Mouse (Mus musculus) stomach, embryonic 14.5 days (tissue): ENCODE results near the gene Rae1. TPM values are rescaled to one million over a fixed set of nuclear protein-coding genes. Genes with fewer than 3 reads are reported as not detected.

Source experiments
- ATAC-seq: fragments of 200-750 bp; cut with Nextera tagmentation; 2 replicates; pipeline ENCODE4 v1.8.0; 2017; ENCODE audit warnings: low read depth, moderate TSS enrichment; ENCODE audit not compliant: insufficient number of reproducible peaks, insufficient read depth, low FRiP score
- H3K27ac ChIP-seq: fragments of 300-500 bp; sonication (generic); 2 replicates; pipeline ENCODE4 v1.5.1; 2014; ENCODE audit warnings: mild to moderate bottlenecking, low read length, moderate library complexity, mixed read lengths
- H3K27me3 ChIP-seq: fragments of 300-500 bp; sonication (generic); 2 replicates; pipeline ENCODE4 v1.6.1; 2014; ENCODE audit warnings: low read length, control low read depth, mixed read lengths; ENCODE audit not compliant: control insufficient read depth, insufficient read depth
- H3K36me3 ChIP-seq: fragments of 300-500 bp; sonication (generic); 2 replicates; pipeline ENCODE4 v1.6.1; 2014; ENCODE audit warnings: mild to moderate bottlenecking, control low read depth, low read length, moderate library complexity, mixed read lengths; ENCODE audit not compliant: control insufficient read depth, insufficient read depth
- H3K4me1 ChIP-seq: fragments of 300-500 bp; sonication (generic); 2 replicates; pipeline ENCODE4 v1.6.1; 2014; ENCODE audit warnings: low read length, control low read depth, mixed read lengths; ENCODE audit not compliant: control insufficient read depth, insufficient read depth
- H3K4me2 ChIP-seq: fragments of 300-500 bp; sonication (generic); replicated peaks from 2 replicates; pipeline ENCODE4 v1.6.1; 2014; ENCODE audit warnings: low read depth, low read length, control low read depth
- H3K4me3 ChIP-seq: fragments of 300-500 bp; sonication (generic); 2 replicates; pipeline ENCODE4 v1.5.1; 2014; ENCODE audit warnings: low read depth, low read length, control low read depth
- H3K9ac ChIP-seq: fragments of 300-500 bp; sonication (generic); replicated peaks from 2 replicates; pipeline ENCODE4 v1.6.1; 2014; ENCODE audit warnings: low read depth, mild to moderate bottlenecking, control low read depth, low read length, moderate library complexity, mixed read lengths
- H3K9me3 ChIP-seq: fragments of 300-500 bp; sonication (generic); 2 replicates; pipeline ENCODE4 v1.6.1; 2016; ENCODE audit warnings: low read depth, low read length, control low read depth; ENCODE audit not compliant: control insufficient read depth
- WGBS: fragments of 180-500 bp; shearing (Covaris S2); extraction: QIAGEN DNeasy Blood & Tissue Kit; methylation state at CpG from one replicate; pipeline ENCODE4 v1.1.7; 2014; 5-methylcytosine and 5-hydroxymethylcytosine counted together
- polyA plus RNA-seq: library from polyadenylated mRNA; unstranded; fragments of >200 nt; fragmentation: Nextera tagmentation; extraction: Ambion mirVana; gene quantifications from 2 replicates; pipeline ENCODE4 v1.2.1, GENCODE M21; 2014

Gene Rae1
- polyA plus RNA-seq, 1 experiment from 2014 or later: 146 TPM

GRCm38 (mm10) chr2:173035653-173036052, 35.7 kb downstream of the Rae1 start:
- Histone ChIP-seq H3K4me2 (no peak overlapping the region), H3K27me3 (no peaks in the 10 kb centered on the region), H3K4me3 (no peak overlapping the region), H3K4me1 (no peaks in the 10 kb centered on the region), H3K36me3 (peaks cover 16% of the 10 kb centered on the region), H3K27ac (no peak overlapping the region), H3K9ac (no peak overlapping the region), H3K9me3 (no peaks in the 10 kb centered on the region)
- ATAC-seq: no peak
- WGBS: 92% methylated on average over 5 of the region's 5 CpGs

- H3K4me3 ChIP-seq: no peak overlapping the region
- H3K4me2 ChIP-seq: no peak overlapping the region
- no peaks in the 10 kb centered on the region for H3K4me1 ChIP-seq
- H3K27me3 ChIP-seq: no peaks in the 10 kb centered on the region
- H3K36me3 ChIP-seq: peaks cover 16% of the 10 kb centered on the region
- H3K27ac ChIP-seq: no peak overlapping the region
- 89% methylated on average over 5 of the region's 5 CpGs for WGBS
- no peak for ATAC-seq
- no peaks in the 10 kb centered on the region for H3K9me3 ChIP-seq
- no peak overlapping the region for H3K9ac ChIP-seq
Observed at GRCm38 (mm10) chr2:173036055-173036454, 36.1 kb downstream of the Rae1 start.

GRCm38 (mm10) chr2:173036611-173037010, 36.7 kb downstream of the Rae1 start:
- H3K36me3 ChIP-seq: peaks cover 16% of the 10 kb centered on the region
- no peak overlapping the region for H3K4me3 ChIP-seq
- no peaks in the 10 kb centered on the region for H3K27me3 ChIP-seq
- ATAC-seq: no peak
- no peak overlapping the region for H3K27ac ChIP-seq
- H3K4me1 ChIP-seq: no peaks in the 10 kb centered on the region
- no peak overlapping the region for H3K9ac ChIP-seq
- whole genome bisulfite sequencing: 49% methylated on average over 4 of the region's 4 CpGs
- H3K4me2 ChIP-seq: no peak overlapping the region
- no peaks in the 10 kb centered on the region for H3K9me3 ChIP-seq

- ATAC-seq: no peak
- Histone ChIP-seq H3K9me3 (no peaks in the 10 kb centered on the region), H3K27ac (no peak overlapping the region), H3K9ac (no peak overlapping the region), H3K36me3 (peaks cover 11% of the 10 kb centered on the region), H3K27me3 (no peaks in the 10 kb centered on the region), H3K4me1 (no peaks in the 10 kb centered on the region), H3K4me3 (no peak overlapping the region), H3K4me2 (no peak overlapping the region)
- 74% methylated on average over 5 of the region's 5 CpGs for WGBS
Observed at GRCm38 (mm10) chr2:173037347-173037746, 37.4 kb downstream of the Rae1 start.

GRCm38 (mm10) chr2:173037827-173038607, 38.1 kb downstream of the Rae1 start:
- H3K36me3 ChIP-seq: peaks cover 11% of the 10 kb centered on the region
- whole genome bisulfite sequencing: 62% methylated on average over 7 of the region's 7 CpGs
- H3K4me1 ChIP-seq: no peaks in the 10 kb centered on the region
- H3K9ac ChIP-seq: no peak overlapping the region
- no peaks in the 10 kb centered on the region for H3K9me3 ChIP-seq
- no peak overlapping the region for H3K4me3 ChIP-seq
- H3K27me3 ChIP-seq: no peaks in the 10 kb centered on the region
- ATAC-seq: peak; percentile 78; the same call in 1 of the 2 replicates
- H3K4me2 ChIP-seq: no peak overlapping the region
- H3K27ac ChIP-seq: no peak overlapping the region

GRCm38 (mm10) chr2:173039041-173039440, 39.1 kb downstream of the Rae1 start:
- Histone ChIP-seq H3K4me1 (no peaks in the 10 kb centered on the region), H3K9ac (no peak overlapping the region), H3K27me3 (no peaks in the 10 kb centered on the region), H3K4me2 (no peak overlapping the region), H3K4me3 (no peak overlapping the region), H3K27ac (no peak overlapping the region), H3K9me3 (no peaks in the 10 kb centered on the region), H3K36me3 (peaks cover 6% of the 10 kb centered on the region; the same call in 1 of the 2 replicates)
- ATAC-seq: no peak
- 90% methylated on average over 4 of the region's 4 CpGs for WGBS

GRCm38 (mm10) chr2:173040803-173041202, 40.9 kb downstream of the Rae1 start:
- Histone ChIP-seq H3K27me3 (no peaks in the 10 kb centered on the region), H3K27ac (no peak overlapping the region), H3K36me3 (no peaks in the 10 kb centered on the region), H3K9me3 (no peaks in the 10 kb centered on the region), H3K9ac (no peak overlapping the region), H3K4me1 (no peaks in the 10 kb centered on the region), H3K4me3 (no peak overlapping the region), H3K4me2 (no peak overlapping the region)
- ATAC-seq: no peak
- 80% methylated on average over 3 of the region's 3 CpGs for WGBS

- H3K4me3 ChIP-seq: no peak overlapping the region
- no peak overlapping the region for H3K9ac ChIP-seq
- ATAC-seq: no peak
- no peaks in the 10 kb centered on the region for H3K4me1 ChIP-seq
- H3K27ac ChIP-seq: no peak overlapping the region
- no peak overlapping the region for H3K4me2 ChIP-seq
- no peaks in the 10 kb centered on the region for H3K36me3 ChIP-seq
- H3K9me3 ChIP-seq: no peaks in the 10 kb centered on the region
- H3K27me3 ChIP-seq: no peaks in the 10 kb centered on the region
- 48% methylated on average over 5 of the region's 5 CpGs for WGBS
Observed at GRCm38 (mm10) chr2:173041242-173041641, 41.3 kb downstream of the Rae1 start.

GRCm38 (mm10) chr2:173041893-173042292, 42.0 kb downstream of the Rae1 start:
- H3K9me3 ChIP-seq: no peaks in the 10 kb centered on the region
- no peaks in the 10 kb centered on the region for H3K4me1 ChIP-seq
- no peaks in the 10 kb centered on the region for H3K27me3 ChIP-seq
- H3K36me3 ChIP-seq: no peaks in the 10 kb centered on the region
- H3K4me2 ChIP-seq: no peak overlapping the region
- no peak overlapping the region for H3K27ac ChIP-seq
- ATAC-seq: no peak
- no peak overlapping the region for H3K4me3 ChIP-seq
- WGBS: 83% methylated on average over 1 of the region's 1 CpGs
- no peak overlapping the region for H3K9ac ChIP-seq
